Mouse (Mus musculus) right cerebral cortex, adult 2 months (tissue): ENCODE data around the gene Ppm1n.

Experiments
- DNase-seq, 2 experiments: peaks; one replicate each; pipeline ENCODE4 v3.0.0; 2021 to 2022; ENCODE audit warnings: low spot score in 2 of 2

Gene Ppm1n

DNA sequence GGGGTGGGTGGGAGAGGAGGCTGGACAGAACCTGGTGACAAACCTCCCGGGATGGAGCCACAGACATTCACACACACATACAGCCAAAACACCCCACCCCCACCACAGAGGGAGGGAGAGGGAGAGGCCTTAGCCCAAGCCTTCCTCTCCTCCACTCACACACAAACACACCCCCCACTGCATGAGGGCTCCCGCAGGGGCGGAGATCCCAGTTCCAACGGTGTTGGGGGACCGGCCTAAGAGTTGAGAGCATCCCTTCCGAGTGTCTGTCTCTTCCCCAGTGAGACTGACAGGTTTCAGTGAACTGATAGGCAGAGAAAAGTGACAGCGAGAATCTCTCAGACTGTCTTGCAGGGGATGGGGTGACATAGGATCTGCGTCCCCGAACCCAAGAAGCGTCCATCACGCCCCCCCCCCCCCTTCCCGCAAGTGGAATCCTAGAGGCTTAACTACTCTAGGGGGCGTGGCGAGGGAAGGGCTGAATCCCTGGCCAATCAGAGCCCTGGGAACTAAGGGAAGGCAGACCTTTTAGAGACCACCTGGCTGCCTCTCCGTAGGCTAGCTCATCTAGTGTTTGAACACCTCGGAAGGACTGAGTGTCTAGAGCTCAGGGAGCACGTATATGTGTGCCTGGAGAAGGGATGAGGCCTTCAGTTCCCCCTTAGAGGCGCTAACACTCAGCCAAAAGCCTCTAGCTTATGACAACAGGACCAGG is 28.0 kb upstream of the Ppm1n start:
- DNase-seq = peak; percentile 72 to 80

DNA sequence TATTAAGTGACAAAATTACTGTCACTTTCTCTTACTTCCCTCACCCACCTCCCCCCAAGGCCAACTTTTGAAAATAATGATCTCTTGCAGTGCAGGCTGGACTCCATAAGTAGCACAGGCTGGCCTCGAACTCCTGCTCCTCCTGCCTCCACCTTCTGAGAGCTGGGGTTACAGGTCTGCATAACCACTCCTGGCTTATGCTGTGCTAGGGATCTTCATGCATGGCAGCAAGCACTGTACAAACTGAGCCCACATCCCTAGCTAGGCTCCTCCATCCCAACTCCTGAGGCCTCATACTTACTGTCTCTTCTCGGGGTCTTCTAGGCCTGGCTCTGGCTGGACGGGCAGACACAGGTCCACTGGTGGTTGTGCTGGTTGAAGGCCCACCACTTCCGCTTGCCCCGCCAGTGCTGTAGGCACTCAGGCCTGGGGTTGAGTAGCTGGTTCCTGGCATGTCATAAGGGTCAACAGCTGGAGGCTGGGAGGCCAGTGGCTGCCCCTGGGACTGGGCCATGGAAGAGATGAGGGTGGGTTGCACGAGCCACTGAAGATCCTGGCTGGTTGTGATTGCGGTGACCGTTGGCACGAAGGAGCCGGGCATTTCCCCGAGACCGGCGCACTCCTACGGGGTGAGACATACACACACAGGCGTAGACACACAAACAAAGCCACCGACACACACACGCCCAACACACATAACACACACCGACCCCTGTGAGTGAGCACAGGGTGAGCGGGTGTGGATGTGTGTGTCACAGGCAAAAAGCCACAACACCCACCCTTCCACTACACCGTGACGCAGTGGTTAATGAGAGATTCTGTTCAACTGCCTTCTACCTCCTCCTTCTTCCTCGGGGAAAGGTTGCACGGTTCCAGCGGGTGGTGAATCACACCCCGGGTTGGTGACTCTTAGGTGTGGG is 27.2 kb upstream of the Ppm1n start:
- DNase-seq = peak in 1 of 2 experiments; percentile 54

DNA sequence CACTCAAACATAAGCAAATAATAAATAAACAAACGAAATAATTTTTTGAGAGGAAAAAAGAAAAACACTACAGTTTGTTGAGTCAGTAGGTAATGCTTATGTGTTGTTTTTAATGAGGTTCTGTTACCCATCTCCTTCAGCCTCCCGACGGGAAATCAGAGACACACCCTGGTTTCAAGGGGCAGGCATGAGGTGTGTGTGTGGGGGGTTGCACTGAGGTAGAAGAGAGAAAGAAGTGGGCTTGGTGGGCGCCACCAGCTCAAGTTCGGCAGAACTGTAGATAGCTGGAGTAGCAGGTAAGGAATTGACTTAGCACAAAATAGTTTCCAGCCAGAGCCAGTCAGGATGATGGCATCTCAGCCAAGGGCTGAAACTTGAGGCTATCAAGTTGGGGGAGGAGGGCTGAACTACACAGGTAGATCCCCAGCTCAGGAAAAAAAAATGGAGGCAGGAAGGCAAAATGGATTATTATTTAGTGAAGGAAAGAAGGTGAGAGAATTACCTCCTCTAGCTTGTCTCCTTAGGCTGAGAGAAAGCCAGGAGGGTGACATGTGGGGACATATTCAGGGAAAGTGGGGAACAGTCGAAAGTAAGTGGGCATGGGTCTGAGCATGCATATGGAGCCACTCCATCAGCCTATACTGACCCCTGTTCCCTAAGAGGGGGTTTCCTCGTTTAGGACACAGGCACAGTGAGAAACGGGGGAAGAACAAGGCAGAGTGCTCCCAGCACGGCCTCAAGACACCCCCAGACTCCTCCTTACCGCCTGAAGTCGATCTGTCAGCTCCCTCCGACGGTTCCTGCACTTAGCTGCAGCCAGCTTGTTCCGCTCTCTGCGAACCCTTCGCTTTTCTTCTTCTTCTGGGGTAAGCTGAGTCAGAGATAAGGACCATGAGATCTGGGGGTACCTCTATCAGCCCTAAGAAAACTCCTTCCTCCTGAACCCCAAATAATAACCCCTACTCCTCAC is 26.2 kb upstream of the Ppm1n start:
- DNase-seq = no peak

DNA sequence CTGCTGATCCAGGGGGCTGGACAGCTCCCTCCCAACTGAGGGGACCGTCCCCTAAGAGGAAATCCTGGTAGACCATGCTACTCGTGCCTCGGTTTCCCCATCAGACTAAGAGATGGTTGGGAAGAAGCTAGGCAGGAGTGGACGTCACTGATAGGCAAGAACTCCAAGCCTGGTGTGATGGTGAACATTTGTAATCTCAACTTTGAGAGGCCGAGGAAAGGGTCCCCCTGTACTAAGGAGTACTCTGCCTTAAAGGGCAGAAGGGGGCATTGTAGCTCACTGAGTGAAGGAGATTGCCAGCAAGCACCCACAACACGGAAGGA is 25.5 kb upstream of the Ppm1n start:
- DNase-seq = no peak

DNA sequence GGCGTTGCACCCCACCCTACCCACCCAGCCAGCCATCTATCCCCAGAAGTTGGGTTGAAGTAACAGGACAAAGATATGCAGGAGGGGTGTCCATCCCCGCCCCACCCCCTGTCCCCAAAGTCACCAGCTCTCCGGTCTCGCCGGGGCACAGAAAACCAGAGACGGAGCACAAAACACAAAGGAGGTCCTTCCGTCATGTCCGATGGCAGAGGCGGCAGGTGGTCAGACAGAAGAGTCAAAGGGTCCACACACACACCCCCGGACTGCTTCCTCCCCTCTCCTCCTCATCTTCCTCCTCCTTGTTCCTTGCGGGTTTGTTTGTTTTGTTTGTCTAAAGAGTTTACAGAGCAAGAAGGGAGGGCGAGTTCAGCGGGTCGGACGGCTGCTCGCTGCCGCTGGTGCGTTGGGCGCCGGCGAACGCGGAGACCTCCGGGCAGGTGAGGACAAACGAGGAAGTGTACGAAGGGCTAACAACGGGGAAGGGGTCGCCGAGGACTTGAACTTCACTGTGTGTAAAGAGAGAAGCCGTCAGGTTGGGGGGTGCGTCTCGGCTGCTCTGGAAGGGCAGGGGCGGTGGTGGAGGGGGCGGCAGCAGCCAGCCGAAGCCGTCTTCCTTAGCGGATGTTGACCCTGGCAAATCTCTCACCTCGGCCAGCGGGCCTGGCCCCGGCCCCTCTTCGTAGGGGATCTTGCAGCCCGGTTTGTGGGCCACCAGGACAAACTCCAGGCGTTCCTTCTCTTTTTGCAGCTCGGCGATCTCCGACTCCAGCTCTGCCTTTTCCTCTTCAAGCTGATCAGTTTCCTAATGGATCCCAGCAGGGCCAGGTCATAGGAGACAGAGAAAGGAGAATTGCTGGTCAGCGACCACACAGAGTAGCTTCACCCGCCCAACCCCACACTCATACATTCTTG is 24.9 kb upstream of the Ppm1n start:
- DNase-seq = no peak

DNA sequence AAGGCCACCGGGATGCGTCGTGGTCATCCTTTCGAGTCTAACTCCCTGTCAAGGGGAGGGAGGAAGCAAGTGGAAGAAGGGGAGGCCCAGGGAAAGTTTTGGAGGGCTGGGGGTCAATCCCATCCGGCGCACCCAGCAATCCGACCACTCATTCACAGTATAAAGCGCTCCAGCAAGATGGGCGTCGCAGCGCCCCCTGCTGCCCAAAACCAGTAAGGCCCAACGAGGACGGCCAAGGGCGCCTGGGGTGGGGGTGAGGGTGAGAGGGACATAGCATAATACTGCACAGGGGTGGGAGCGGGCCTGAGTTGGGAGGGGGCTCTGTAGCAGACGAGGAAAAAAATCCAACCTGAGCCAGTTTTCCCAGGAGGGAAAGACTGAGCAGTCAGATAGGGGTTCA is 23.9 kb upstream of the Ppm1n start:
- DNase-seq = peak; percentile 69 to 76

DNA sequence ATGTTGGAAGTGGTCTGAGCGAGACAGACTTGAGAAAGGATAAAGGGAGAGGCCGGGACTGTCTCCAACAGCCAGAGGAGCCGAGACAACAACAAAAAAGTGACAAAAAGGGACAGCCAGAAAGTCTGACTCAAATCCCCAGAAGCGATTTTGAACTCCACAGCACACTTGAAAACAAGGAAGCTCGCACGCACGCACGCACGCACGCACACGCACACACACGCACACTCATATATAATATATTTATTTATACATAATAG is 23.1 kb upstream of the Ppm1n start:
- no peak for DNase-seq

DNA sequence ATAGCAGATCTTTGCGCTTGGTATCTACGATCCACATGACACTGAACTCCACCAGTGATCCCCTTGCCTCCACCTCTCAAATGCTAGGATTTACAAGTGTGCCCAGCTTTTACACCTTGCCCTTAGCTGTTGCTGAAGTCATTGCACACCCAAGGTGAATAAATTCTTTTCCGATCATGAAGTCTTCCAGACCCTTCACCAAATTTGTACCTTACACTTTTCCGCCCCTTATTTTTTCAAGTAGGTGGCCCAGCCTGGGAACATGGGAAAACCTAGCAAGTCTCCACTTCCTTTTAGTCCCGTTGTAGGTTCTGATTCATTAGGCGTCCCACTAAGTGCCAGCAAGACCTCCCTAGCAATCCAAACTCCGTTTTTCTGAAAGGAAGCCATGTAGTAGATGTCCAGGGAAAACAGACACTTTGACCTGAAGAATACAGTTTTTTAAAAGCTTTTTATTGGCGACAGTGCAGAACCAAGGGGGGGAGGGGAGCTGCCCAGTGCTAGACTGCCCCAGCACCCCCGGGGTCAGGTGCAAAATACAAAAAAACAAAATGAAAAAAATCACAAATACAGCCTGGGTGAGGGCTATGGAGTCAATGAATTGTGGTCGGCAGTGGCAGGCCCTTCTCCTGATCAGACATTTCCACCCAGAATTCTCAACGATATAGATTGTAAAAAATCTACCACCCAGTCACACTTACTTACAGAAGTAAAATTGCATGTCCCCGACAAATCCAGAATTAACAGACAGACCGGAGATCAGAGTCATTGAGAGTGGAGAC is 22.6 kb upstream of the Ppm1n start:
- no peak for DNase-seq

DNA sequence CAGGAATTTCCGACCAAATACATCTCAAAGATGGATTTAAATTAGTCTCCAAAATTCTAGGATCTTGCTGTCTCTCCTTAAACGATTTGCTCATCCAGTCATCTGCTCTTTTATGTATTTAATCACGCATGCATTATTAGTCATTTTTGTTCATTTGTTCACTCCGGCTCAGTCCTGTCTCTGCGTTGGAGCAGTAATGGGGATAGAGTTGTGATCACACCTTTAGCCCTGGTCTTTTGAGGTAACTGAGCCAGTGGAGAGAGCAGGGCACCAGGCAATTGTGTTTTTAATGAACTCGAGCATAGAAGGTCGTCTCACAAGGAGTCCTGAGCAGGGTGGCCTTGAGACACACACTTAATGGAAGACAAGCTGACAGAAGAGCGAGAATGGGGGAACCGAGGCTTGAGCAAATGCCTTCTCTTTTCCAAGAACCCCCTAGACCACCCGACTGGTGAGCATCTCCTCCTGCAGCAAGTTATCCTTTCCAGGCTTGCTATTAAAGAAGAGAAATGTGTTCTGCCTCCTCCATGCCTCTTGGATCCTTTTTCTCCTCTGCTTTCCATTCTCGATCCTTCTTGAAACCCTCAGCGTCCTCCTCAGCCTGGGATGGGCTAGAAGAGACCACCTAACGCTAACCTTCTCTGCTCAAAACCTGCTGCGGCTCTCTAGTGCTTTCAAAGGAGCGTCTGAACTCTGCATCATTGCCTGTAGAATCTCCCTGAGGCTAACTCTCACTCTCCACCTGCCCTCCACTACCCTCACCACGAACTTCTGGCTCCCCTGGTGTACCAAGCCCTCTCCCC is 21.8 kb upstream of the Ppm1n start:
- peak in 1 of 2 experiments; percentile 20 for DNase-seq

DNA sequence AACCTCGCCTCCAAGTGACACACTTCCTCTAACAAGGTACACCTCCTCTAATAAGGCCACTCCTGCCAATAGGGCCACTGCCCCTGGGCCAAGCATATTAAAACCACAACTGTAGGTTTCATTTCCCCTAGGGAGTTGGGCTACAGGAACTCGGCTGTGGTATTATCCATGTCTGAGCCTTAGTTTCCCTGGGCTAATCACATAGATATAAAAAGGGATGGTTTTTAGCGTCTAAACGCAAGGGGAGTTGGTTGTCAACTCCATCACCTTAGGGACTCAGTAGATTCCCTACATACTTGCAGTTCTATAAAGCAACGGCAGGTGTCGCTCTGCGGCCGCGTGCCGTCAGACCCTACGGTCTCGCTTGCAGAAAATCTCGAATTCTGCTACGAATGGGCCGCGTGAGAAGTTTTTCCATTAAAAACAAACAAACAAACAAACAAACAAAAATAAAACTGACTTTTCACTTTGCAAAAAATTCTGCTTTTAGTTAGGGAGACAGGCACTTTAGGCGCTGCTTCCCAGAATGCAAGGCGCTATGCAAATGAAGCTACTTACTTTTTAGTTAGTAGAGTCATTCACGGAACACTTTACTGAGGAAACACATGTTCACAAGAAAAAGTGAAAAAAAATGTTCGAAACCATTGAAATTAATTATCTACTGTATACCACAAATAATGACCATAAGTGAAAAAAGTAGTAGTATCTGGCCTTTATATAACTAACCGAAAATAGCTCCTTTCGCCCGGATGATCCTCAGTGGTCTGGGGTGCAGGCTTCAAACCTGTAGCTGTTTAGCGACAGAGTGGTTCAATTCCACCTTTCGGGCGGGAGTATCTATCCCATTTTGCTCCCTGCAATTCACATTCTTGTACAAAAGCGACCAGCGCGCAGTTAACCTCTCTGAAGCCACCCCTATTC is 20.9 kb upstream of the Ppm1n start:
- DNase-seq = peak; percentile 77 to 85

DNA sequence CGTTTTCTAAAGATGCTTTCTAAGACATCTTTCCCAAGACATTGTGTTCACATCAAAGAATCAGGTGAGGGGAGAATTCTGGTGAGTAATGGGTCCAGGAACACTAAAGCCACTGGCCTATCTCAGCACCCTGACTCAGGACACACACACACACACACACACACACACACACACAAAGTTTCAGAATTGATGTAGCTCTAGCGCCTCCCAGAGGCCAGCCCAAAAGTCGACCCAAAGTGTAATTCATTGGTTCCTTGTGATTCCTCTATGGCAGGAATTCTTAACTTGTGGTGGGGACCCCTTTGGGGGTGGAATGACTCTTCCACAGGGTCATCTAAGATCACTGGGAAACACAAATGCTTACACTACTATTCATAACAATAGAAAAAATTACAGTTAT is 19.3 kb upstream of the Ppm1n start:
- peak in 1 of 2 experiments; percentile 51 for DNase-seq

DNA sequence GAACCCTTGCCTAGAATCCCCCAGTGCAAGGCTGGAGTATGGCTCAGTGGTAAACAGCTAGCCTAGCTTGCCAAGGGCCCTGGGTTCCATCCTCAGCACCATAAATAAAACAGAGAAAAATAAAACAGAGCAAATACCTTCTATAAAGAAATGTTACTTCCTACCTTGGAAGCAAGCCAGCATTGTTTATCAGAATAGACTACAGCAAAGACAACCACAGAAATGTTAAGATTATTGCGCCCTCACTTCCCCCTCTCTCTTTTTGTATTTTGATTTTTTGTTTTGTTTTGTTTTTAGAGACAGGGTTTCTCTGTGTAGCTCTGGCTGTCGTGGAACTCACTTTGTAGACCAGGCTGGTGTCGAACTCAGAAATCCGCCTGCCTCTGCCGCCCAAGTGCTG is 17.9 kb upstream of the Ppm1n start:
- no peak for DNase-seq

DNA sequence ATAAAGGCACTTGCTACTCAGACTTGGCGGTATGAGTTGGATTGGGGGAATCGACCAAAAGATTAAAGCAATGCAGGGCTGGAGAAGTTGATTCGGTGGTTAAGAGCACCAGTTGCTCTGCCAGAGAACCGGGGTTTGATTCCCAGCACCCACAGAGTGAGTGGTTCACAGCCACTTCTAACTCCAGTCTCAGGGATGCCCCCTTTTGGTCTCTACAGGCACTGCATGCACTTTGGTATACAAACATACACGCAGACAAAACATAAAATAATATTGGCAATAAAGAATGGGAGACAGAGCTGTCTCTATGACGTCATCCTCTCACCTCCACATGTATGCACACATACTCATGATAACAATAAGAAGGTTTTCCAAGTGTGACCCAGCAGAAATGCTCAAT is 17.2 kb upstream of the Ppm1n start:
- DNase-seq = no peak

DNA sequence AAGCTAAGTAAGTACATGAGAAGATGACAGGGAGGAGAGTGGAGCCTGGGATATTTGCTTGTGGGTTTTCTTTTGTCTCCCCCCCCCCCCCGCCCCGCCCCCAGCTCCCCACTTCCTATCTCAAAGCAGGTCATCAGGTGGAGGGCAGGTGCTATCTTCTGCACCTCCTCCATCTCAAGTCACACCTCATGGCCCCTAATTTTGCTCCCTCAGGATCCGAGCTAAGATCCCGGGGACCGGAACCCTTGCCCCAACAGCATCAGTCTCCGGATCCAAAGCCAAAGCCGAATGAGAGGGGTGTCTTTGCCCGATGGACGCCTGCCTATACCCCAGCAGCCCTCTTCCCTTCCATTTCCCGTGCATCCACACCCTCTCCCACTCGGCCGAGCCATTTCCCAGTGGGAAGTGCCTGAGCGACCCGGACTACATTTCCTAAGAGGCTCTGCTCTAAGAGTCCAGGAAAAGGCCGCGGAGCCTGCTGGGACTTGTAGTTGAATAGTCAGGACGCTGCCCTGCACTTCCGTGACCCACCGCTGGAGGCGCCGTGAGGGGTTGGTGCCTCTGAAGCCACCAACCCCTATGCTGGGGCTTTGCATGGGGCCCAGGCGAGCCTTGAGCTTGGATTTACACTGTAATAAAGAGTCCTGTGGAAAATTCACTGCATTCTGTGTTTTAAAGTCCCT is 15.8 kb upstream of the Ppm1n start:
- DNase-seq = peak; percentile 98 to 99

DNA sequence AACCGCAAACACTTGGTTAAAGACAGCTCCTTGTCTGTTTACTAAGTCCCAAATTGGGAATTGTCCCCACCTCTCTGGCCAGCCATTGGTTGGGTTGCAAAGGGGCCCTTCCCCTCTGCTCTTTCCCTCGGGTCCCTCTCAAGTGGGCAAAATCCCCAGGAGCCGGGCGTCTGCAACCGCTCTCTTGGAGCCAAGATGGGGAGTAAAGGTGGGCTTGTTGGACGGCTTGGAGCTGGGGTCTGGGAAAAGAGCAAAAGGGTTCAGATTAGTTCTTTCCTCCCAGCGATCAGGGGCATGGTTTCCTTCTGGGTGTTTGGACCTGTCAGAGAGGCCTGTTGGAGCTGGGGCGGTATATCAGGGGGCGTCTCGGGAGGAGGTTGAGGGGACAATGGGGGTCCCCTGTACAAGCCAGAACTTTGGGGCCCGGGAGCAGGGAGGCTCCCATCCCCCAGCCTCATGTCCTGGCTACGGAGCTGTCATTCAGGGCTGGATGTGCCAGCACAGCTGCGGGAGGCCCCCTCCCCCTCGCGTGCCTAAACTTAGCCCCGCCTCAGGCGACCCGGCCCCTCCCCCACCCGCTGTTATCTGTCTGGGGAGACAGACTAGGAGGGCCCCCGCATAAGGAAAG is 11.2 kb upstream of the Ppm1n start:
- no peak for DNase-seq

DNA sequence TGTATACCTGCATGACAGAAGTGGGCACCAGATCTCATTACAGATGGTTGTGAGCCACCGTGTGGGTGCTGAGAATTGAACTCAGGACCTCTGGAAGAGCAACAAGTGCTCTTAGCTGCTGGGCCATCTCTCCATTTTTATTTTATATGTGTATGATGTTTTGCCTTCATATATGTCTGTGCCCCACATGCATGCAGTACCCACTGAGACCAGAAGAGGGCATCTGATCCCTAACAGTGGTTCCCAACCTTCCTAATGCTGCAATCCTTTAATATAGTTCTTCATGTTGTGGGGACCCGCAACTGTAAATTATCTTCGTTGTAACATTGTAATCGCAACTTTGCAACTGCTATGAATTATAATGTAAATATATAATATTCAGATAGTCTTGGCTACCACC is 4.9 kb upstream of the Ppm1n start:
- peak; percentile 66 to 71 for DNase-seq

DNA sequence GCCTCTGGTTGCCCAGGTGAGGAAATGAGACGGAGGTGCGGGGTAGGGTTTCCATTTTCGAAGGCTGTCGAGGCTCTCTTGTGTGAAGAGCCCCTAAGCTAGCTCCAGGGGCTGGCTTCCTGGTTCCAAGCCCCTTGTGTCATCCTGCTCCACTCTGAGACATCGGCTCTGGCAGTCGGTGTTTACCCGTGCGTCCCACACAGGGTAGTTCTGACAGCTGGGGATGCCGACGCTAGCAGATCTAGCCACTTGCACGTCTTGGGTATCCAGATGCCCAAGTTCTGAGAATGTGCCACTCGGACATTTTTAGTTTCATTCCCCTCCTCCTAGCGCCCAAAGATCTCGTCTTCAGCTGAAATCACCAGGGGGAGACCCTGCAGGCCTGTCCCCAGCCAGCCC is 3.5 kb upstream of the Ppm1n start:
- peak; percentile 47 for DNase-seq
